Mouse (Mus musculus) lung, postnatal 0 days (tissue): Measurements from ENCODE around the gene Tmbim6. TPM values are rescaled to one million over a fixed set of nuclear protein-coding genes. Genes with fewer than 3 reads are reported as not detected.
"Not testable (repeated sequence)": the region's sequence is repeated elsewhere in the genome, so short reads cannot be mapped to it uniquely, and the experiment has no call there.

Experiments used
- ATAC-seq: fragments of 200-750 bp; cut with Nextera tagmentation; 2 replicates; pipeline ENCODE4 v1.8.0; 2017; ENCODE audit warnings: moderate library complexity
- DNase-seq: peaks from one replicate; pipeline ENCODE4 v3.0.0-alpha.2; 2016; ENCODE audit warnings: low spot score
- H3K27ac ChIP-seq: fragments of 300-500 bp; sonication (generic); 2 replicates; pipeline ENCODE4 v1.5.1; 2014; ENCODE audit warnings: antibody characterized with exemption, mild to moderate bottlenecking, low read length, mixed read lengths
- H3K27me3 ChIP-seq: fragments of 300-500 bp; sonication (generic); replicated peaks from 2 replicates; pipeline ENCODE4 v1.6.1; 2014; ENCODE audit warnings: low read length, mixed read lengths; ENCODE audit not compliant: insufficient read depth
- H3K36me3 ChIP-seq: fragments of 300-500 bp; sonication (generic); 2 replicates; pipeline ENCODE4 v1.6.1; 2014; ENCODE audit warnings: low read length, mixed read lengths; ENCODE audit not compliant: insufficient read depth
- H3K4me1 ChIP-seq: fragments of 300-500 bp; sonication (generic); 2 replicates; pipeline ENCODE4 v1.6.1; 2014; ENCODE audit warnings: antibody characterized with exemption, low read depth, low read length, mixed read lengths; ENCODE audit not compliant: insufficient read depth
- H3K4me2 ChIP-seq: fragments of 300-500 bp; sonication (generic); replicated peaks from 2 replicates; pipeline ENCODE4 v1.6.1; 2014; ENCODE audit warnings: low read depth, mild to moderate bottlenecking, low read length, moderate library complexity, mixed read lengths
- H3K4me3 ChIP-seq: fragments of 300-500 bp; sonication (generic); 2 replicates; pipeline ENCODE4 v1.5.1; 2014; ENCODE audit warnings: low read depth, low read length
- H3K9ac ChIP-seq: fragments of 300-500 bp; sonication (generic); replicated peaks from 2 replicates; pipeline ENCODE4 v1.6.1; 2014; ENCODE audit warnings: low read depth, mild to moderate bottlenecking
- H3K9me3 ChIP-seq: fragments of 300-500 bp; sonication (generic); 2 replicates; pipeline ENCODE4 v1.6.1; 2016; ENCODE audit warnings: low read length, mixed read lengths
- CTCF ChIP-seq: IDR thresholded peaks from 2 replicates; pipeline ENCODE4 v1.5.1; 2016; ENCODE audit warnings: antibody characterized with exemption, mild to moderate bottlenecking
- EP300 ChIP-seq: IDR thresholded peaks from 2 replicates; pipeline ENCODE4 v1.6.1; 2016; ENCODE audit warnings: antibody characterized with exemption, mild to moderate bottlenecking, control low read depth
- WGBS: fragments of 180-500 bp; shearing (Covaris S2); extraction: QIAGEN DNeasy Blood & Tissue Kit; methylation state at CpG from one replicate; pipeline ENCODE4 v1.1.7; 2014; 5-methylcytosine and 5-hydroxymethylcytosine counted together
- polyA plus RNA-seq: library from polyadenylated mRNA; unstranded; fragments of >200 nt; fragmentation: Nextera tagmentation; extraction: Ambion mirVana; gene quantifications from 2 replicates; pipeline ENCODE4 v1.2.1, GENCODE M21; 2015

Gene Tmbim6
- polyA plus RNA-seq, 1 experiment from 2014 or later: 693 TPM

- Histone ChIP-seq H3K9ac (no peak overlapping the region), H3K36me3 (no peaks in the 10 kb centered on the region), H3K9me3 (no peaks in the 10 kb centered on the region), H3K4me1 (no peaks in the 10 kb centered on the region), H3K4me3 (no peak overlapping the region), H3K27ac (no peak overlapping the region), H3K4me2 (no peak overlapping the region), H3K27me3 (no peaks in the 10 kb centered on the region)
- 94% methylated on average over 5 of the region's 5 CpGs for WGBS
- DNase-seq: no peak
- no peak for TF ChIP-seq EP300
- no peak for TF ChIP-seq CTCF
- ATAC-seq: no peak
These were observed 17.6 kb upstream of the Tmbim6 start for GRCm38 (mm10) chr15:99375036-99375435.

- H3K4me1 ChIP-seq: no peaks in the 10 kb centered on the region
- 81% methylated on average over 3 of the region's 3 CpGs for WGBS
- no peak overlapping the region for H3K4me2 ChIP-seq
- H3K27ac ChIP-seq: no peak overlapping the region
- H3K9me3 ChIP-seq: no peaks in the 10 kb centered on the region
- no peaks in the 10 kb centered on the region for H3K36me3 ChIP-seq
- no peaks in the 10 kb centered on the region for H3K27me3 ChIP-seq
- TF ChIP-seq EP300 (no peak), CTCF (no peak)
- no peak overlapping the region for H3K9ac ChIP-seq
- DNase-seq (no peak), ATAC-seq (no peak)
- no peak overlapping the region for H3K4me3 ChIP-seq
These were observed 17.1 kb upstream of the Tmbim6 start for GRCm38 (mm10) chr15:99375581-99375980.

GRCm38 (mm10) chr15:99376240-99376639 is 16.4 kb upstream of the Tmbim6 start:
- H3K36me3 ChIP-seq: no peaks in the 10 kb centered on the region
- H3K27ac ChIP-seq: no peak overlapping the region
- no peak overlapping the region for H3K9ac ChIP-seq
- no peak overlapping the region for H3K4me3 ChIP-seq
- no peaks in the 10 kb centered on the region for H3K27me3 ChIP-seq
- H3K4me2 ChIP-seq: no peak overlapping the region
- TF ChIP-seq EP300 (no peak), CTCF (no peak)
- H3K9me3 ChIP-seq: no peaks in the 10 kb centered on the region
- DNase-seq (no peak), ATAC-seq (no peak)
- 91% methylated on average over 5 of the region's 5 CpGs for WGBS
- H3K4me1 ChIP-seq: no peaks in the 10 kb centered on the region

- Histone ChIP-seq H3K4me3 (no peak overlapping the region), H3K9me3 (no peaks in the 10 kb centered on the region), H3K4me2 (no peak overlapping the region), H3K4me1 (no peaks in the 10 kb centered on the region), H3K27ac (no peak overlapping the region), H3K36me3 (no peaks in the 10 kb centered on the region), H3K9ac (no peak overlapping the region), H3K27me3 (no peaks in the 10 kb centered on the region)
- ATAC-seq (peak; percentile 91), DNase-seq (peak; percentile 89)
- peak; percentile 71; the same call in 1 of the 2 replicates for TF ChIP-seq EP300
- no peak for TF ChIP-seq CTCF
These were observed 9.8 kb upstream of the Tmbim6 start for GRCm38 (mm10) chr15:99382893-99383292.

GRCm38 (mm10) chr15:99384071-99384470 is 8.6 kb upstream of the Tmbim6 start:
- H3K27ac ChIP-seq: peak overlapping the region; percentile 33; the same call in 1 of the 2 replicates
- TF ChIP-seq EP300 (no peak), CTCF (no peak)
- H3K4me1 ChIP-seq: no peaks in the 10 kb centered on the region
- no peak overlapping the region for H3K4me2 ChIP-seq
- ATAC-seq (no peak), DNase-seq (no peak)
- 44% methylated on average over 6 of the region's 6 CpGs for WGBS
- H3K9me3 ChIP-seq: no peaks in the 10 kb centered on the region
- H3K27me3 ChIP-seq: no peaks in the 10 kb centered on the region
- H3K4me3 ChIP-seq: no peak overlapping the region
- no peak overlapping the region for H3K9ac ChIP-seq
- H3K36me3 ChIP-seq: no peaks in the 10 kb centered on the region

DNA sequence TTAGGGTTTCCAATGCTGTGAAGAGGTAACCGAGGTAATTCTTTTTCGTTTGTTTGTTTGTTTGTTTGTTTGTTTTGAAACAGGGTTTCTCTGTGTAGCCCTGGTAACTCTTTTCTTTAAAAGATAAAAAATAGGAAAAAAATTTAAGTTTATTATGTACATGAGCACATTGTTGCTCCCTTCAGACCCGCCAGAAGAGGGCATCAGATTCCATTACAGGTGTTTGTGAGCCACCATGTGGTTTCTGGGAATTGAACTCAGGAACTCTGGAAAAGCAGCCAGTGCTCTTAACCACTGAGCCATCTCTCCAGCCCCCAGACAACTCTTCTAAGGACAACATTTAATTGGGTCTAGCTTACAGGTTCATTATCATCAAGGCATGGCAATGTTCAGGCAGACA is 6.6 kb upstream of the Tmbim6 start:
- peak; percentile 52 for TF ChIP-seq CTCF
- 67% methylated on average over 3 of the region's 3 CpGs for WGBS
- not testable (repeated sequence) for H3K4me2 ChIP-seq, H3K9ac ChIP-seq, H3K36me3 ChIP-seq, H3K27ac ChIP-seq, DNase-seq, H3K27me3 ChIP-seq, H3K4me3 ChIP-seq, H3K9me3 ChIP-seq, H3K4me1 ChIP-seq, ATAC-seq

GRCm38 (mm10) chr15:99386796-99387195 is 5.9 kb upstream of the Tmbim6 start:
- no peaks in the 10 kb centered on the region for H3K4me1 ChIP-seq
- H3K27ac ChIP-seq: no peak overlapping the region
- no peaks in the 10 kb centered on the region for H3K36me3 ChIP-seq
- no peak for DNase-seq
- H3K9ac ChIP-seq: no peak overlapping the region
- no peak for ATAC-seq
- WGBS: 65% methylated on average over 3 of the region's 3 CpGs
- H3K4me2 ChIP-seq: no peak overlapping the region
- TF ChIP-seq EP300 (no peak), CTCF (no peak)
- H3K9me3 ChIP-seq: no peaks in the 10 kb centered on the region
- no peaks in the 10 kb centered on the region for H3K27me3 ChIP-seq
- no peak overlapping the region for H3K4me3 ChIP-seq
